Mouse (Mus musculus) NIH3T3 (cell line): ENCODE results near the gene Cdc14b.

Source experiments
- DNase-seq: peaks from one replicate; pipeline ENCODE4 v3.0.0-alpha.2; 2012; ENCODE audit warnings: low read depth

Cdc14b gene

GRCm38 (mm10) chr13:64274879-64275753, at the start of gene Cdc14b:
TSS of gene Cdc14b (minus strand) at chr13:64275290.
- DNase-seq = peak; percentile 93

GRCm38 (mm10) chr13:64322561-64323281, 47.6 kb upstream of the Cdc14b start:
- no peak for DNase-seq

- DNase-seq = no peak
Measured at GRCm38 (mm10) chr13:64320334-64320733, 45.2 kb upstream of the Cdc14b start.

- no peak for DNase-seq
Measured at GRCm38 (mm10) chr13:64319782-64320181, 44.7 kb upstream of the Cdc14b start.

GRCm38 (mm10) chr13:64318355-64318754, 43.3 kb upstream of the Cdc14b start:
- peak; percentile 26 for DNase-seq

- DNase-seq = peak; percentile 82
Measured at GRCm38 (mm10) chr13:64315483-64316050, 40.5 kb upstream of the Cdc14b start.

GRCm38 (mm10) chr13:64314041-64314440, 39.0 kb upstream of the Cdc14b start:
- DNase-seq = no peak

GRCm38 (mm10) chr13:64312916-64313289, 37.8 kb upstream of the Cdc14b start:
- no peak for DNase-seq

GRCm38 (mm10) chr13:64312024-64312915, 37.2 kb upstream of the Cdc14b start, which contains the start of gene Aaed1:
TSS of gene Aaed1 (minus strand) at chr13:64312710.
- peak; percentile 91 for DNase-seq

- peak; percentile 31 for DNase-seq
Measured at GRCm38 (mm10) chr13:64311266-64311665, 36.2 kb upstream of the Cdc14b start.

GRCm38 (mm10) chr13:64310585-64310984, 35.5 kb upstream of the Cdc14b start:
- DNase-seq = no peak

GRCm38 (mm10) chr13:64309842-64310241, 34.8 kb upstream of the Cdc14b start:
- DNase-seq = no peak

GRCm38 (mm10) chr13:64309036-64309435, 33.9 kb upstream of the Cdc14b start:
- DNase-seq = peak; percentile 41

GRCm38 (mm10) chr13:64307508-64307907, 32.4 kb upstream of the Cdc14b start:
- no peak for DNase-seq

GRCm38 (mm10) chr13:64306078-64306477, 31.0 kb upstream of the Cdc14b start:
- DNase-seq = peak; percentile 94

GRCm38 (mm10) chr13:64299069-64299468, 24.0 kb upstream of the Cdc14b start:
- DNase-seq = no peak

GRCm38 (mm10) chr13:64286791-64287190, 11.7 kb upstream of the Cdc14b start:
- no peak for DNase-seq

GRCm38 (mm10) chr13:64286321-64286720, 11.2 kb upstream of the Cdc14b start:
- DNase-seq = no peak

GRCm38 (mm10) chr13:64284676-64285075, 9.6 kb upstream of the Cdc14b start:
- DNase-seq = peak; percentile 9

- no peak for DNase-seq
Measured at GRCm38 (mm10) chr13:64280940-64281339, 5.8 kb upstream of the Cdc14b start.

GRCm38 (mm10) chr13:64275754-64276127, 651 bp upstream of the Cdc14b start:
- DNase-seq = no peak
